Mouse (Mus musculus) stomach, embryonic 16.5 days (tissue): ENCODE measurements at regions not wholly inside any gene's neighbourhood (a gene's known extent, or its start where the extent isn't known, plus 50 kb on each side); places are given as distances from the start of the nearest gene placed in this dataset.
"Not testable (repeated sequence)": the region's sequence is repeated elsewhere in the genome, so short reads cannot be mapped to it uniquely, and the experiment has no call there.

Experiments
- ATAC-seq: fragments of 200-750 bp; cut with Nextera tagmentation; 2 replicates; pipeline ENCODE4 v1.8.0; 2017; ENCODE audit warnings: moderate number of reproducible peaks, moderate TSS enrichment; ENCODE audit not compliant: insufficient read depth, low FRiP score
- H3K27ac ChIP-seq: fragments of 300-500 bp; sonication (generic); 2 replicates; pipeline ENCODE4 v1.5.1; 2014; ENCODE audit warnings: low read length
- H3K27me3 ChIP-seq: fragments of 300-500 bp; sonication (generic); 2 replicates; pipeline ENCODE4 v1.6.1; 2014; ENCODE audit warnings: low read length, control low read depth, mixed read lengths; ENCODE audit not compliant: control insufficient read depth, insufficient read depth
- H3K36me3 ChIP-seq: fragments of 300-500 bp; sonication (generic); 2 replicates; pipeline ENCODE4 v1.6.1; 2014; ENCODE audit warnings: low read length; ENCODE audit not compliant: control insufficient read depth, insufficient read depth
- H3K4me1 ChIP-seq: fragments of 300-500 bp; sonication (generic); 2 replicates; pipeline ENCODE4 v1.6.1; 2014; ENCODE audit warnings: low read length, control low read depth, mixed read lengths; ENCODE audit not compliant: control insufficient read depth, insufficient read depth
- H3K4me2 ChIP-seq: fragments of 300-500 bp; sonication (generic); 2 replicates; pipeline ENCODE4 v1.6.1; 2014; ENCODE audit warnings: low read depth, low read length, mixed read lengths
- H3K4me3 ChIP-seq: fragments of 300-500 bp; sonication (generic); replicated peaks from 2 replicates; pipeline ENCODE4 v1.5.1; 2014; ENCODE audit warnings: mild to moderate bottlenecking, low read length
- H3K9ac ChIP-seq: fragments of 300-500 bp; sonication (generic); 2 replicates; pipeline ENCODE4 v1.6.1; 2014; ENCODE audit warnings: low read length
- H3K9me3 ChIP-seq: fragments of 300-500 bp; sonication (generic); replicated peaks from 2 replicates; pipeline ENCODE4 v1.6.1; 2016; ENCODE audit warnings: low read length, control low read depth; ENCODE audit not compliant: control insufficient read depth
- WGBS: fragments of 180-500 bp; shearing (Covaris S2); extraction: QIAGEN DNeasy Blood & Tissue Kit; methylation state at CpG from one replicate; pipeline ENCODE4 v1.1.7; 2014; 5-methylcytosine and 5-hydroxymethylcytosine counted together

- Histone ChIP-seq H3K9ac (no peak overlapping the region), H3K4me3 (no peak overlapping the region), H3K4me1 (no peaks in the 10 kb centered on the region), H3K9me3 (no peaks in the 10 kb centered on the region), H3K4me2 (no peak overlapping the region), H3K27ac (no peak overlapping the region), H3K27me3 (no peaks in the 10 kb centered on the region), H3K36me3 (no peaks in the 10 kb centered on the region)
- no peak for ATAC-seq
- 62% methylated on average over 6 of the region's 6 CpGs for WGBS
Measured at GRCm38 (mm10) chr14:37571971-37572370, 436.9 kb upstream of the Ghitm start.

- Histone ChIP-seq H3K9me3 (no peaks in the 10 kb centered on the region), H3K4me3 (no peak overlapping the region), H3K27me3 (no peaks in the 10 kb centered on the region), H3K4me2 (no peak overlapping the region), H3K27ac (no peak overlapping the region), H3K9ac (no peak overlapping the region), H3K36me3 (no peaks in the 10 kb centered on the region), H3K4me1 (no peaks in the 10 kb centered on the region)
- WGBS: 64% methylated on average over 5 of the region's 5 CpGs
- no peak for ATAC-seq
Measured at GRCm38 (mm10) chr14:37558258-37558657, 423.2 kb upstream of the Ghitm start.

GRCm38 (mm10) chr14:37523616-37524015, 388.5 kb upstream of the Ghitm start:
- no peaks in the 10 kb centered on the region for H3K9me3 ChIP-seq
- no peak overlapping the region for H3K4me2 ChIP-seq
- no peak overlapping the region for H3K9ac ChIP-seq
- no peaks in the 10 kb centered on the region for H3K36me3 ChIP-seq
- no peak for ATAC-seq
- H3K27me3 ChIP-seq: no peaks in the 10 kb centered on the region
- no peaks in the 10 kb centered on the region for H3K4me1 ChIP-seq
- no peak overlapping the region for H3K4me3 ChIP-seq
- no peak overlapping the region for H3K27ac ChIP-seq

- not testable (repeated sequence) for H3K9me3 ChIP-seq, H3K27ac ChIP-seq
Measured at GRCm38 (mm10) chr14:37520631-37521030, 385.6 kb upstream of the Ghitm start.

GRCm38 (mm10) chr14:37505314-37505713, 370.2 kb upstream of the Ghitm start:
- ATAC-seq: no peak
- Histone ChIP-seq H3K4me1 (no peaks in the 10 kb centered on the region), H3K27me3 (no peaks in the 10 kb centered on the region), H3K4me2 (no peak overlapping the region), H3K27ac (no peak overlapping the region), H3K4me3 (no peak overlapping the region), H3K36me3 (no peaks in the 10 kb centered on the region), H3K9ac (no peak overlapping the region), H3K9me3 (no peaks in the 10 kb centered on the region)
- 52% methylated on average over 5 of the region's 5 CpGs for WGBS

More at GRCm38 (mm10) chr14:37520631-37521030, 385.6 kb upstream of the Ghitm start:
- H3K4me3 ChIP-seq, H3K9ac ChIP-seq, H3K36me3 ChIP-seq, H3K27me3 ChIP-seq, ATAC-seq, H3K4me1 ChIP-seq, H3K4me2 ChIP-seq: not testable (repeated sequence)
- 83% methylated on average over 3 of the region's 3 CpGs for WGBS

GRCm38 (mm10) chr14:37490711-37491110, 355.6 kb upstream of the Ghitm start:
- H3K4me1 ChIP-seq: no peaks in the 10 kb centered on the region
- no peaks in the 10 kb centered on the region for H3K27me3 ChIP-seq
- H3K36me3 ChIP-seq: no peaks in the 10 kb centered on the region
- 71% methylated on average over 4 of the region's 4 CpGs for WGBS
- H3K27ac ChIP-seq: no peak overlapping the region
- ATAC-seq: no peak
- H3K9me3 ChIP-seq: no peaks in the 10 kb centered on the region
- no peak overlapping the region for H3K9ac ChIP-seq
- no peak overlapping the region for H3K4me3 ChIP-seq
- H3K4me2 ChIP-seq: no peak overlapping the region

GRCm38 (mm10) chr14:37485292-37485691, 350.2 kb upstream of the Ghitm start:
- no peak overlapping the region for H3K4me3 ChIP-seq
- H3K9ac ChIP-seq: no peak overlapping the region
- WGBS: 84% methylated on average over 8 of the region's 8 CpGs
- H3K27me3 ChIP-seq: no peaks in the 10 kb centered on the region
- no peak overlapping the region for H3K4me2 ChIP-seq
- H3K9me3 ChIP-seq: no peaks in the 10 kb centered on the region
- no peak for ATAC-seq
- H3K4me1 ChIP-seq: no peaks in the 10 kb centered on the region
- no peaks in the 10 kb centered on the region for H3K36me3 ChIP-seq
- no peak overlapping the region for H3K27ac ChIP-seq

- Histone ChIP-seq H3K27ac (no peak overlapping the region), H3K4me2 (no peak overlapping the region), H3K4me3 (no peak overlapping the region), H3K27me3 (no peaks in the 10 kb centered on the region), H3K9ac (no peak overlapping the region), H3K4me1 (no peaks in the 10 kb centered on the region), H3K36me3 (no peaks in the 10 kb centered on the region), H3K9me3 (no peaks in the 10 kb centered on the region)
- ATAC-seq: no peak
Measured at GRCm38 (mm10) chr14:37477599-37477998, 342.5 kb upstream of the Ghitm start.

GRCm38 (mm10) chr14:37468711-37469110, 333.6 kb upstream of the Ghitm start:
- H3K9ac ChIP-seq: no peak overlapping the region
- H3K27ac ChIP-seq: no peak overlapping the region
- no peaks in the 10 kb centered on the region for H3K4me1 ChIP-seq
- H3K27me3 ChIP-seq: no peaks in the 10 kb centered on the region
- H3K4me2 ChIP-seq: no peak overlapping the region
- no peaks in the 10 kb centered on the region for H3K9me3 ChIP-seq
- ATAC-seq: no peak
- 50% methylated on average over 2 of the region's 2 CpGs for WGBS
- H3K4me3 ChIP-seq: no peak overlapping the region
- no peaks in the 10 kb centered on the region for H3K36me3 ChIP-seq

GRCm38 (mm10) chr14:37440874-37441273, 305.8 kb upstream of the Ghitm start:
- no peaks in the 10 kb centered on the region for H3K4me1 ChIP-seq
- no peak for ATAC-seq
- 85% methylated on average over 2 of the region's 2 CpGs for WGBS
- H3K36me3 ChIP-seq: no peaks in the 10 kb centered on the region
- H3K4me2 ChIP-seq: no peak overlapping the region
- H3K9ac ChIP-seq: no peak overlapping the region
- no peaks in the 10 kb centered on the region for H3K9me3 ChIP-seq
- no peak overlapping the region for H3K27ac ChIP-seq
- H3K27me3 ChIP-seq: no peaks in the 10 kb centered on the region
- H3K4me3 ChIP-seq: no peak overlapping the region
